In genomic region chr5:129096511-129096910, GRCm38 (mm10) we compare ENCODE assay signal across 9 mouse cellular contexts. TPM values are rescaled to one million over a fixed set of nuclear protein-coding genes. Genes with fewer than 3 reads are reported as not detected.
DNase-seq lines count a peak whose midpoint lies in the region; ATAC-seq lines count a peak whose summit lies in the region.
"Had no signal": no experiment of that assay in that cellular context is flagged by ENCODE, and none has a peak within 500 bp of the region (broad histone marks: within the 10 kb centered on the region; RNA-seq: fewer than 3 reads in every experiment).

Gene Adgrd1 (plus strand): TSS chr5:129096750.

- H3K4me2 ChIP-seq in heart, embryonic 15.5 days: peak within 1 kb of the TSS; percentile 41
- H3K4me2 ChIP-seq: liver, embryonic 12.5 days had no signal

- WGBS in heart, embryonic 15.5 days: 18% methylated on average over 6 of the region's 6 CpGs

- peaks cover 9% of the 10 kb centered on the region for H3K4me1 ChIP-seq in heart, embryonic 15.5 days (replicated peaks)
- H3K4me1 ChIP-seq: liver, embryonic 12.5 days had no signal

- H3K9ac ChIP-seq in heart, embryonic 15.5 days: no peak within 1 kb of the TSS
- H3K9ac ChIP-seq: liver, embryonic 12.5 days had no signal

- peak; percentile 51 for DNase-seq in testis, postnatal 10 days (ENCODE audit: low spot score)
- DNase-seq in testis, postnatal 14 days (ENCODE audit: low spot score): no peak
- DNase-seq in lung, postnatal 25 days (ENCODE audit: low spot score): peak; percentile 23
- no peak for DNase-seq in cerebellum, postnatal 14 days
- DNase-seq in spleen, adult 12 weeks (ENCODE audit: low spot score): no peak
- no peak for DNase-seq in thymus, postnatal 25 days
- no peak for DNase-seq in embryo, embryonic 10 days (ENCODE audit: low spot score)

- ATAC-seq in heart, embryonic 15.5 days (replicated peaks; ENCODE audit: insufficient number of reproducible peaks, insufficient read depth, low FRiP score, low read depth): peak; percentile 66
- ATAC-seq: liver, embryonic 12.5 days had no signal

- H3K9me3 ChIP-seq in heart, embryonic 15.5 days (replicated peaks): no peaks in the 10 kb centered on the region
- H3K9me3 ChIP-seq: liver, embryonic 12.5 days had no signal

- no peaks in the 10 kb centered on the region for H3K36me3 ChIP-seq in heart, embryonic 15.5 days
- H3K36me3 ChIP-seq: liver, embryonic 12.5 days had no signal

- H3K27me3 ChIP-seq in heart, embryonic 15.5 days: no peaks in the 10 kb centered on the region
- H3K27me3 ChIP-seq: liver, embryonic 12.5 days had no signal

- 0 out of 2 replicates have a peak within 1 kb of the TSS, but pooled peaks have one; percentile 21 for H3K27ac ChIP-seq in heart, embryonic 15.5 days
- H3K27ac ChIP-seq: liver, embryonic 12.5 days had no signal

- peak within 1 kb of the TSS; percentile 19; the same call in 1 of the 2 replicates for H3K4me3 ChIP-seq in heart, embryonic 15.5 days
- H3K4me3 ChIP-seq: liver, embryonic 12.5 days had no signal

RNA-seq across cellular contexts. Expression of gene Adgrd1, which starts in this region (rescaled TPM):
- polyA plus RNA-seq in heart, embryonic 15.5 days (2015; fragmentation: Nextera tagmentation; extraction: Ambion mirVana): 2.4 and 3.1 TPM in 2 replicates

Comparison
In these comparisons a context has a peak if more than half of its experiments do, and no peak if none do; other contexts are left out.
1. DNase-seq: peak in testis, postnatal 10 days (single experiment) and lung, postnatal 25 days (single experiment); none in testis, postnatal 14 days (single experiment), cerebellum, postnatal 14 days (0 of 2), spleen, adult 12 weeks (single experiment), thymus, postnatal 25 days (single experiment) and embryo, embryonic 10 days (single experiment).